Mouse (Mus musculus) bone marrow macrophage, adult 2 months (primary cell): ENCODE results near the gene R3hdm2. TPM values are rescaled to one million over a fixed set of nuclear protein-coding genes. Genes with fewer than 3 reads are reported as not detected.

Experiments
- H3K27ac ChIP-seq: 2 replicates; pipeline ENCODE4 v1.5.1; 2012; ENCODE audit warnings: low read depth, low read length; ENCODE audit not compliant: insufficient read depth
- H3K4me1 ChIP-seq: 2 replicates; pipeline ENCODE4 v1.6.1; 2012; ENCODE audit warnings: low read length; ENCODE audit not compliant: control insufficient read depth, insufficient read depth
- H3K4me3 ChIP-seq: 2 replicates; pipeline ENCODE4 v1.5.1; 2012; ENCODE audit warnings: mild to moderate bottlenecking, low read length, moderate library complexity; ENCODE audit not compliant: insufficient read depth
- CTCF ChIP-seq: IDR thresholded peaks from 2 replicates; pipeline ENCODE4 v1.5.1; 2012; ENCODE audit warnings: low read depth, mild to moderate bottlenecking, low read length, moderate library complexity
- POLR2A ChIP-seq: IDR thresholded peaks from 2 replicates; pipeline ENCODE4 v1.6.1; 2012; ENCODE audit warnings: mild to moderate bottlenecking, low read depth, low read length, borderline replicate concordance
- polyA plus RNA-seq: library from polyadenylated mRNA; stranded (reverse); fragments of >200 nt; gene quantifications from 2 replicates; pipeline ENCODE4 v1.2.4, GENCODE M21; 2012; ENCODE audit not compliant: missing spikeins, insufficient read depth, insufficient read length

R3hdm2 gene
- polyA plus RNA-seq, 1 experiment, result 134 TPM

GRCm38 (mm10) chr10:127480833-127481813, 101.0 kb downstream of the R3hdm2 start:
- peaks cover 40% of the 10 kb centered on the region for H3K4me1 ChIP-seq
- H3K4me3 ChIP-seq, result peak overlapping the region; percentile 52
- H3K27ac ChIP-seq, result peak overlapping the region; percentile 96
- no peak for TF ChIP-seq CTCF
- no peak for TF ChIP-seq POLR2A

GRCm38 (mm10) chr10:127485235-127485634, 105.1 kb downstream of the R3hdm2 start:
- H3K4me3 ChIP-seq, result no peak overlapping the region
- H3K4me1 ChIP-seq, result peaks cover 38% of the 10 kb centered on the region
- peak overlapping the region; percentile 49 for H3K27ac ChIP-seq
- TF ChIP-seq POLR2A (no peak), CTCF (no peak)

- no peak overlapping the region for H3K4me3 ChIP-seq
Measured at GRCm38 (mm10) chr10:127488856-127489255, 108.7 kb downstream of the R3hdm2 start.

DNA sequence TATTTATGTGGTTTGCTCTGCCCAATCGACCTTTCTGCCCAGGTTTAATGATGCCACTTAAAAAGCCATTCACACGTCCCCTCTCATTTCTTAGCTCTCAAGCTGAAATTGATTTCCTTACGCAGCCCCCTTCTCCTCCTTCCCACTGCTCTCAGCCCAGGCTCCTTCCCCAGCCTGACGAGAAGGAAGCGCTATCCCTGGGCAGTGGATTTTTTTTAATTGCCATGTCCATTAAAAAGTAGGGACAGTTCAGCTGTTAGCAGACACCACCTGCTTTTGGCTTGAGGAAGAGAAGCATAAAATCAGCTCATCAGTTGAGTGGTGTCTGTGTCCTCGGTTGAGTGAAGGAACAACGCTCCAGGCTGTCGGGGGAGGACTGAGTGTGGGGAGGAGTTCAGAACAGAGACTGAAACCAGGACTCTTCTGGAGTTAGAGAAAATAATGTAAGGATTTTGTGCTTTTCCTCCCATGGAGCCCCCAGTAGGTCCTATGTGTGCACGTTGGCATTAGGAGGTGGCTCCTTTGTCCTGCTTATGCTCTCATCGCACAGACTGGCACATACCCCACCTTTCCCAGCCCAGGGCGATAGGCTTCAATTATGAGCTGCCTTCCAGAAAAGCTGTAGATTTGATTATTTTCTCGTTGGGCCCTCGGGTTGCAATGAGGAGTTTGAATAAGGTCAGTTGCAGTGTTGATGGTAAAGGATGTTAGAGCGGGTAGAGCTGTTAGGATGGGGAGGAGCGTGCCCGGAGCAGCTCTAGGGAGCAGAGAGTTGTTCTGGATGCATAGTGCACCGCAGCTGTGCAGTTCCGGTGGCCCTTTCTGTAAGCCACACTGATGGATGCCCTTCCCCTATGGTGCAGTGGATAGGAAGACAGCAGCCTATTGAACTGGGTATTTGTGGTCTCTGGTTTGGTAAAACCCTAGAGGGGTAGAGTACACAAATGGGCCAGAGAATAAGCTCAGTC, 110.3 kb downstream of the R3hdm2 start:
- no peak overlapping the region for H3K4me3 ChIP-seq
- H3K27ac ChIP-seq, result no peak overlapping the region
- TF ChIP-seq CTCF, result no peak
- TF ChIP-seq POLR2A, result no peak
- peaks cover 2% of the 10 kb centered on the region for H3K4me1 ChIP-seq

More at GRCm38 (mm10) chr10:127488856-127489255, 108.7 kb downstream of the R3hdm2 start:
- TF ChIP-seq CTCF (no peak), POLR2A (no peak)
- H3K4me1 ChIP-seq, result peaks cover 18% of the 10 kb centered on the region
- no peak overlapping the region for H3K27ac ChIP-seq

- no peak for TF ChIP-seq POLR2A
- no peak for TF ChIP-seq CTCF
- Histone ChIP-seq H3K4me1 (no peaks in the 10 kb centered on the region), H3K4me3 (no peak overlapping the region), H3K27ac (no peak overlapping the region)
Measured at GRCm38 (mm10) chr10:127491128-127491512, 111.0 kb downstream of the R3hdm2 start.

DNA sequence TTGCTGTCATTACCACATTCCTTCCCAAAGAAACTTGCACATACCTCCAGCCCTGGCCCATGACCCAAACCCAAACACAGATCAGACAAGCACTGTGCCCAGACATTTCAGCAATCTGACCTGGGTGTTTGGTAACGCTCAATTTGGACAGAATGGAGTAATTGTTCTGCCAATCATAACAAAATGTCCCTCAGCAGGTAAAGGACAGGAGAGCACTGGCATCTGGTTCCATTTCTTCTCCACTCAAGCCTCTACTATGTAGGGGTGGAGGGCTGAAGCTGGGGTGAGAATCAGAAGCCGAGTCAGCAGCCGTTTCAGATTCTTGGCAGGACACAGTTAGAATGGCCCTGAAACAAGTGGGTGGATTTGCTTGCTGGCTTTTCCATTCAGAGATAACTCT, 112.0 kb downstream of the R3hdm2 start:
- no peak for TF ChIP-seq POLR2A
- TF ChIP-seq CTCF, result no peak
- Histone ChIP-seq H3K4me1 (no peaks in the 10 kb centered on the region), H3K27ac (no peak overlapping the region), H3K4me3 (no peak overlapping the region)

DNA sequence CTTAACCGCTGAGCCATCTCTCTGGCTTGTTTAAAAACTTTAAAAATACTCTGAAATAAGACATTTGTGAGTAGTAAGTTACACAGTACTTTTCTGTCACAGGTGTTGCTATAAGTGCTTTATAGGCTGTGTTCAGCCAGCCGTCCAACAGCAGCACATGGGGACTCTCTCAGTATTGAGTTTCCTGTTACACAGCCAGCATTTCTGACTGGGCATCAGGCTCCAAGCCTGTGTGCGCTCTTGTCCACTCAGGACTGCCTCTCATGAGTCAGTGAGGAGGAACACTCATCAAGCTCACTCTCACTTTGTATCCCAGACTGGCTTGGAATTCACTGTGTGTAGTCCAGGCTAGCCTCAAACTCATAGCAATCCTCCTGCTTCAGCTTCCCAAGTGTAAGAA, 116.0 kb downstream of the R3hdm2 start:
- Histone ChIP-seq H3K27ac (no peak overlapping the region), H3K4me1 (no peaks in the 10 kb centered on the region), H3K4me3 (no peak overlapping the region)
- no peak for TF ChIP-seq POLR2A
- no peak for TF ChIP-seq CTCF

DNA sequence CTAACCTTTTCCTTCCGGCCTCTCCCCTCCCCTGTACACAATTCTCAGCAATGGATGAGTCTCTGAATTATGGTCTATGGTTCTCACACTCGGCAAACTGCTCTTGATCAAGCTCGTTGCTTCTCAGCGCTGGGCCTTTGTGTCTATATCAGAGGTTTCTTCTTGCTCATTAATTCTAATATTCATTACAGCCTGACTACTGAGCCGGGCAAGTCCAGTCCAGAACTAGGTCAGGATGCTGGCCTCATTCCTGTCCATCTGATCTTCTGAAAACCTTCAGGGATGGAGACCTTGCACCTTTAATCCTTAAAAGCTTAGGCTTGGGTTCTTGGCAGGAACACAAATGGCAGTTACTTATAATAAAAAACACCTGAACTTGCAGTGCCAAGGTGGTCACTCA, 119.4 kb downstream of the R3hdm2 start:
- no peak overlapping the region for H3K4me3 ChIP-seq
- H3K27ac ChIP-seq, result no peak overlapping the region
- TF ChIP-seq POLR2A (no peak), CTCF (no peak)
- no peaks in the 10 kb centered on the region for H3K4me1 ChIP-seq

GRCm38 (mm10) chr10:127500042-127500441, 119.9 kb downstream of the R3hdm2 start:
- Histone ChIP-seq H3K4me1 (no peaks in the 10 kb centered on the region), H3K4me3 (no peak overlapping the region)
- no peak for TF ChIP-seq CTCF

More at GRCm38 (mm10) chr10:127500042-127500441, 119.9 kb downstream of the R3hdm2 start:
- H3K27ac ChIP-seq, result no peak overlapping the region
